Mouse (Mus musculus) intestine, embryonic 14.5 days (tissue): ENCODE measurements at regions not wholly inside any gene's neighbourhood (a gene's known extent, or its start where the extent isn't known, plus 50 kb on each side); places are given as distances from the start of the nearest gene placed in this dataset.

Experiments
- ATAC-seq: fragments of 200-750 bp; cut with Nextera tagmentation; replicated peaks from 2 replicates; pipeline ENCODE4 v1.8.0; 2017; ENCODE audit warnings: low read depth, moderate number of reproducible peaks, moderate TSS enrichment, moderate library complexity; ENCODE audit not compliant: low FRiP score, low TSS enrichment
- DNase-seq: peaks from one replicate; pipeline ENCODE4 v3.0.0-alpha.2; 2018; ENCODE audit warnings: low spot score
- H3K27ac ChIP-seq: fragments of 300-500 bp; sonication (generic); 2 replicates; pipeline ENCODE4 v1.5.1; 2014; ENCODE audit warnings: low read depth, mild to moderate bottlenecking, control low read depth
- H3K27me3 ChIP-seq: fragments of 300-500 bp; sonication (generic); replicated peaks from 2 replicates; pipeline ENCODE4 v1.6.1; 2014; ENCODE audit warnings: low read length, control low read depth; ENCODE audit not compliant: control insufficient read depth, insufficient read depth
- H3K36me3 ChIP-seq: fragments of 300-500 bp; sonication (generic); 2 replicates; pipeline ENCODE4 v1.6.1; 2014; ENCODE audit warnings: low read length, control low read depth; ENCODE audit not compliant: control insufficient read depth, insufficient read depth
- H3K4me1 ChIP-seq: fragments of 300-500 bp; sonication (generic); replicated peaks from 2 replicates; pipeline ENCODE4 v1.6.1; 2014; ENCODE audit warnings: low read length, control low read depth, mixed read lengths; ENCODE audit not compliant: control insufficient read depth, insufficient read depth
- H3K4me2 ChIP-seq: fragments of 300-500 bp; sonication (generic); 2 replicates; pipeline ENCODE4 v1.6.1; 2014; ENCODE audit warnings: low read length
- H3K4me3 ChIP-seq: fragments of 300-500 bp; sonication (generic); 2 replicates; pipeline ENCODE4 v1.5.1; 2014; ENCODE audit warnings: low read depth, low read length, control low read depth, mixed read lengths
- H3K9ac ChIP-seq: fragments of 300-500 bp; sonication (generic); 2 replicates; pipeline ENCODE4 v1.6.1; 2014; ENCODE audit warnings: mild to moderate bottlenecking, low read length
- H3K9me3 ChIP-seq: fragments of 300-500 bp; sonication (generic); 2 replicates; pipeline ENCODE4 v1.6.1; 2016; ENCODE audit warnings: low read length, control low read depth; ENCODE audit not compliant: control insufficient read depth
- WGBS: fragments of 180-500 bp; shearing (Covaris S2); extraction: QIAGEN DNeasy Blood & Tissue Kit; methylation state at CpG from one replicate; pipeline ENCODE4 v1.1.7; 2014; 5-methylcytosine and 5-hydroxymethylcytosine counted together

- Histone ChIP-seq H3K4me3 (no peak overlapping the region), H3K4me1 (no peaks in the 10 kb centered on the region), H3K4me2 (no peak overlapping the region), H3K36me3 (no peaks in the 10 kb centered on the region), H3K27ac (no peak overlapping the region), H3K9ac (no peak overlapping the region), H3K27me3 (no peaks in the 10 kb centered on the region), H3K9me3 (no peaks in the 10 kb centered on the region)
- 40% methylated on average over 2 of the region's 2 CpGs for WGBS
- DNase-seq, result no peak
- no peak for ATAC-seq
These were observed 118.1 kb upstream of the Mamld1 start for GRCm38 (mm10) chrX:70931944-70932343.

- WGBS, result 53% methylated on average over 2 of the region's 2 CpGs
- Histone ChIP-seq H3K4me3 (no peak overlapping the region), H3K27me3 (no peaks in the 10 kb centered on the region), H3K27ac (no peak overlapping the region), H3K4me1 (no peaks in the 10 kb centered on the region), H3K36me3 (no peaks in the 10 kb centered on the region), H3K9me3 (no peaks in the 10 kb centered on the region), H3K9ac (no peak overlapping the region), H3K4me2 (no peak overlapping the region)
- ATAC-seq, result no peak
- DNase-seq, result no peak
These were observed 104.7 kb upstream of the Mamld1 start for GRCm38 (mm10) chrX:70945382-70945781.

- peak; percentile 55 for DNase-seq
- no peak overlapping the region for H3K27ac ChIP-seq
- H3K9me3 ChIP-seq, result no peaks in the 10 kb centered on the region
- no peaks in the 10 kb centered on the region for H3K27me3 ChIP-seq
- no peak overlapping the region for H3K4me2 ChIP-seq
- peak; percentile 68; the same call in 1 of the 2 replicates for ATAC-seq
- no peak overlapping the region for H3K4me3 ChIP-seq
- H3K9ac ChIP-seq, result no peak overlapping the region
- no peaks in the 10 kb centered on the region for H3K4me1 ChIP-seq
- no peaks in the 10 kb centered on the region for H3K36me3 ChIP-seq
- WGBS, result 57% methylated on average over 8 of the region's 8 CpGs
These were observed 104.0 kb upstream of the Mamld1 start for GRCm38 (mm10) chrX:70946052-70946451.

GRCm38 (mm10) chrX:70949232-70949631 lies 100.8 kb upstream of the Mamld1 start:
- Histone ChIP-seq H3K9ac (no peak overlapping the region), H3K36me3 (no peaks in the 10 kb centered on the region), H3K4me3 (no peak overlapping the region), H3K4me1 (no peaks in the 10 kb centered on the region), H3K27me3 (no peaks in the 10 kb centered on the region), H3K4me2 (no peak overlapping the region), H3K27ac (no peak overlapping the region), H3K9me3 (no peaks in the 10 kb centered on the region)
- ATAC-seq (no peak), DNase-seq (no peak)
- 69% methylated on average over 3 of the region's 3 CpGs for WGBS

- no peaks in the 10 kb centered on the region for H3K4me1 ChIP-seq
- ATAC-seq (no peak), DNase-seq (no peak)
- H3K27ac ChIP-seq, result no peak overlapping the region
- no peak overlapping the region for H3K4me2 ChIP-seq
- 65% methylated on average over 3 of the region's 3 CpGs for WGBS
- H3K4me3 ChIP-seq, result no peak overlapping the region
- H3K9ac ChIP-seq, result no peak overlapping the region
- H3K9me3 ChIP-seq, result no peaks in the 10 kb centered on the region
- no peaks in the 10 kb centered on the region for H3K27me3 ChIP-seq
- no peaks in the 10 kb centered on the region for H3K36me3 ChIP-seq
These were observed 97.0 kb upstream of the Mamld1 start for GRCm38 (mm10) chrX:70953022-70953421.
